Mouse (Mus musculus) 3T3-L1 (cell line): Measurements from ENCODE around the gene Il17rc.

Source experiments
- DNase-seq: peaks from one replicate; pipeline ENCODE4 v3.0.0-alpha.2; 2015; ENCODE audit warnings: low read depth, low spot score

The Il17rc gene

DNA sequence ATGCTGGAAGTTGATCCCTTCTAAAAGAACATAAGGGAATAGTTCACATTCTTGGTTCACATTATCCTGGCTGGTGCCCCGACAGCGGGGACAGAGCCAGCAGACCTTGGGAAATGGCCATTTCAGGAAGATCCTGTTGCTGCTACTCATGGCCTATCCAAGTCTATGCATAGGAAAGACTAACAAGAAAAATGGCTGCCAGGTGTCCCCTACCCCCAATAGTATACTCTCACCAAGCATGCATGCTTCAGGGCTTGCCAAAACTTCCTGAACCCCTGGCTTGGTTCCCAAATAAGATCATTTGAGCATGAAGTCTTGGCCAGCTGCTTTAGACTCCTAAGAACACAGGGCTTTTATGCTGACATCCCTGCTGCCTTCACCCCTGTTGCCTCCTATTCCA lies 19.4 kb upstream of the Il17rc start:
- no peak for DNase-seq

DNA sequence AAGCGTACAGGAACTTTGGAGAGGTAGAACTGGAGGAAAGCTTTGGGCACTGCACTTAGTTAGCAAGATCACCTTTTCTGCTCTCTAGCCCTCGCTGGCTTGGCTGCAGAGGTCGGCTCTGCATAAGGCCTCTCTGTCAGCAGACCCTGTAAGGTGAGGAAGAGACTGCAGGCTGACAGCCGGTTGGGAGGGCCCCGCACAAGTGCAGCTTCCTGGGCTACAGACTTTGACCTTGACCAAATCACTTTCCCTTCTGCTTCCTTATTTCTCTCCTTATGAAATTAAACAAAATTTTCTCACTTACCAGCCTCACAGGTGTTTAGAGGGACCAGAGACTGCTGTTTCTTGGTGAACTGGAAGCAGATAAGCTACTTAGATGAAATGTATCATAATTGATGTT lies 16.2 kb upstream of the Il17rc start:
- DNase-seq: no peak

DNA sequence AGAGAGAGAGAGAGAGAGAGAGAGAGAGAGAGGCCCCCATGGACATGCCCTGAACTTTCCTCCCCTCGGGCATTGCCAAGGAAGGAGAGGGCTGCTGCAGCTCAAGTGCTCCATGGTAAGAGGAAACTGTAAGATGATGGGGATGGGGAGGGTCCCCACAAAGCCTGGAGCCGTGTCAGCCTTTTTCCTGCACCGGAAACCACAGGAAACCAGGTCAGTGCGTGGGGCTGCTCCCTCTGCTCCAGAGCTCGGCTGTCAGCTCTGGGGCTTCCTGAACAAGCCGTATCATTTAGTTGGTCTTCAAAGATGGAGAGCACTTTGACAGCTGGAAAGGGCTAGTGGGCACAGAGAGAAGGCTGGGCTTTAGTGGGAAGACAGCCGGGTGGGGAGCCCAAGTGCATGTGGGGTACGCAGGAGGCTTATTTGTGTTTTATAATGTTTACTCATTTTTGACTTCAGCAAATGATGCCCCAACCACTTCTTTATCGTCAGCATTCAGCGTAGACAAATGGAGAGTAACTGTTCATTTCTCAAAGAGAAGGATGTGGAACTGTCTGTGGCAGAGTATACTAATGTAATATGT lies 13.2 kb upstream of the Il17rc start, which contains the start of gene Il17re:
TSS of gene Il17re (plus strand) at position 533 of the 583 bp plus-strand sequence.
- DNase-seq: no peak

DNA sequence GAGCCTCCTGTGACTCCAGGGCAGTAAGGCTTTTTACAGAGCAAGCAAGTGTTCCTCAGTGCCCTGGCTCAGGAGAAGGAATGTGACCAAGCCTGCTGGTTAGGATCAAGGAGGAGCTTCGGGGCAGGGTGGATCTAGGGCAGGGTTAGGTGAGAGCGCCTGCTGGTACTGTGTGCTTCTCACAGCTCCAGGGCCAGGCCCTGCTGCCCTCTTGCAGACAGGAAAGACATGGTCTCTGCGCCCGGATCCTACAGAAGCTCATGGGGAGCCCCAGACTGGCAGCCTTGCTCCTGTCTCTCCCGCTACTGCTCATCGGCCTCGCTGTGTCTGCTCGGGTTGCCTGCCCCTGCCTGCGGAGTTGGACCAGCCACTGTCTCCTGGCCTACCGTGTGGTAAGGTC lies 12.6 kb upstream of the Il17rc start:
- DNase-seq: no peak

DNA sequence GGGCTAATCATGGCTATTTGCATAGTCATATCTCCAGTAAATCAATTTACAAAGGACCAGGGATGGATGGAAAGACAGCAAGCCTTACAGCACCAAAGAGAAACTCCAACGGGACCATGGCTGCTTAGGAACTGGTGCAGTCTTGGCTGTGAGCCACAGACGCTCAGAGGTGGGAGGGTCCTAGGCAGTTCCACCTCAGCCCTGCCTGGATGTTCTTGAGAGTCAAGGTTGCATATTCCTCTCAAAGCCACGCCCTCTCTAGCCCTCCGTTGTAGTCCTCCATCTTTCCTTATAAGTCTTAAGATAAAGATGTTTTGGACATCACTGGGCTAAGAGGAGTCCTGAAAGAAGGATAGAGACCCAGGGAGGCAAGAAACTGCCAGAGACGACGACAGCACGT lies 7.2 kb upstream of the Il17rc start:
- no peak for DNase-seq

DNA sequence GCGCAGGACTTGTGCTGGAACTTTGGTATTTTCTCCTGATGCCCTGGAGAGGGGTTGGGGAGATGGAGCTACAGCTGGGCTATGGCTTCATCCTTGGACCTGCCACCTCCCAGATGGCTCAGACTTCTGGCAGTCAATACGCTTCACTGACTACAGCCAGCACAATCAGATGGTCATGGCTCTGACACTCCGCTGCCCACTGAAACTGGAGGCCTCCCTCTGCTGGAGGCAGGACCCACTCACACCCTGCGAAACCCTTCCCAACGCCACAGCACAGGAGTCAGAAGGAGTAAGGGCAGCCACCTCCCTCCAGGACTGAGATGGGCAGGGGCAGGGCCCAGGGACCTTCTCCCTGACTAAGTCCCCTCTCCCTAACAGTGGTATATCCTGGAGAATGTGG lies 5.6 kb upstream of the Il17rc start:
- no peak for DNase-seq

DNA sequence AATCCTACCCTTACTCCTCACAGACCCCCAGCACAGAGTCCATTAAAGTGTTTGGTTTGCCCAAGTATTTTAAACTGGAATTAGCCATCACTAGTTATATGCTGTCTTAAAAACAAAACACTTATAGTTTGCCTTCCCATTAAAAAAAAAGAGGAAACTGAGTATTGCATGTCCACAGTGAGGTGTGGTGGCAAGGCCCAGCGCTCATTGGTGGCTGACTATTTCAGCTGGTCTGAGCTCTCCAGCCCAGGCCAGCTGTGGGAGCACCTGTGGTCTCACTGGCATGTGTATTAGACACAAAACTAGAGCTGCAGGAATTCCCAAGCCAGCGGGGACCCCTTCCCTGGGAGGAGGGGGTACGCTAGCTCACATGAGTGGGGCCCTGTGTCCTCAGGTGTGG lies 2.7 kb upstream of the Il17rc start:
- DNase-seq: no peak

DNA sequence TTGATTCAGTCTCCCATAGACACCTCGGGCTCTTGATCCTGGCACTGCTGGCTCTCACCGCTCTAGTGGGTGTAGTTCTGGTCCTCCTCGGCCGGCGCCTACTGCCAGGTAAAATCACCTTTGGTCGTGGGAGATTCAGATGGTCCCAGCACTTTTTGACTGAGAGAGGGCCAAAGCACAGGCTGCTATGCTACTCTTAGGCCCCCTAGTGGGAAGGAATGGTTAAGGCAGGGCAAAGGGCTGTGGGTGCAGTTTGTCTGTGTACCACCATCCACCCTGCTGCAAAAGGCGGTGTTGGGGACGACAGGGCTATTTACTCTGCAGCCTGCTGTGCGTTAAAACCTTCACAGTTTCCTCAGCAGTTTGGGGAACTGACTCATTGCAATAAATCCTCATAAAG lies 2.2 kb upstream of the Il17rc start:
- peak; percentile 88 for DNase-seq

DNA sequence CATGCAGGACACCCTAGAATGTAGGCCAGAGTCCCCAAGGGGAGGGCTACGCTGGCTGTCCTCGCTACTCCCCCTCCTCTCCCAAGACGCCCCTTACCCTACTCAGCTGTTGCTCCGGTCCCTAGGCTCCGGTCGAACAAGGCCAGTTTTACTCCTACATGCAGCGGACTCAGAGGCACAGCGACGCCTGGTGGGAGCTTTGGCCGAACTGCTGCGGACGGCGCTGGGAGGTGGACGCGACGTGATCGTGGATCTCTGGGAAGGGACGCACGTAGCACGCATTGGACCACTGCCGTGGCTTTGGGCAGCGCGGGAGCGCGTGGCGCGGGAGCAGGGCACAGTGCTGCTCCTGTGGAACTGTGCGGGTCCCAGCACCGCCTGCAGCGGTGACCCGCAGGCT lies 1.8 kb upstream of the Il17rc start:
- DNase-seq: peak; percentile 42

DNA sequence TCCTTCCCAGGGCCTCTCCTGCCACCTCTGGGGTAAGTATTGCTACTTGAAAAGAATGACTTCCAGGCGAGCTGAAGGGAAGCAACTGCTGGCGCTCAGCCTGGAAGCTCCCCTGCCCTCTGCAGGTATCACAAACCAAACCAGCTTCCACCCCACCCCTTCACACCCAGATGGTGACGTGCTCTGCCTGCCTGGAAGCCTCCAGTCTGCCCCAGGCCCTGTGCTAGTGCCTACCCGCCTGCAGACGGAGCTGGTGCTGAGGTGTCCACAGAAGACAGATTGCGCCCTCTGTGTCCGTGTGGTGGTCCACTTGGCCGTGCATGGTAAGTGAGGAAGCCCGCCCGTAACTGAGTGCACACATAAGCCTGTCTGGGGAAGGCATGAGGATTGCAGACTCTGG lies 834 bp downstream of the Il17rc start:
- DNase-seq: peak; percentile 43

DNA sequence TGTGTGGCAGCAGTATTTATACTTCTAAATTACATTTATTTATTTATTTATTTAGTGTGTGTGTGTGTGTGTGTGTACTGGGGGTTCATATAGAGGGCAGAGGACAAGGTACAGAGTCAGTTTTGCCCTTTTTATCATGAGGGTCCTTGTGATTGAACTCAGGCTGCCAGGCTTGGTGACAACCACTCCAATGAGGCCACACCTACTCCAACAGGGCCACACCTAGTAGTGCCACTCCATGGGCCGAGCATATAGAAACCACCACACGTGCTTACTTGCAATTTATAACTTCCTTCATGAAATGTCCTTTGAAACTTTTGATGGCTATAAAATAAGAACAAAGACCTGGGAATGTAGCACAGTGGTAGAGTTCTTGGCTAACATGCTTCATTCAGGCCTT lies 2.0 kb downstream of the Il17rc start:
- no peak for DNase-seq

DNA sequence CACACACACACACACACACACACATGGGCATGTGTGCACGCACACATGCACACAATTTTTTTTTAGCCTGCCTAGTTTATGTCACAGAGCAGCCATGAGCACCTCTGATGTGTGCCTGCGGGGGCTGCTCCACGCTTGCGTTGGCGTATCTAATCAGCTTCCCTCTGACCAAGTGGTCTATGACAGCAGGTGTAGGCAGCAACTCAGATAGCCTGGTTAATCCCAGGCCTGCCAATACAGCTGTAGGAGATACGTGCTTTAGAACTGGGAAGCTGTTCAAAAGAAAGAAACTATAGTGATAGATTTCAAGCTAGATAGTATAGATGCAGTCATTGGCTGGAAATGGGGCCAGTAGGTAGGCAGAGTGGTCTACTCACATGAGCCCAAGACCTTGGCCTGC lies 2.5 kb downstream of the Il17rc start:
- DNase-seq: no peak

DNA sequence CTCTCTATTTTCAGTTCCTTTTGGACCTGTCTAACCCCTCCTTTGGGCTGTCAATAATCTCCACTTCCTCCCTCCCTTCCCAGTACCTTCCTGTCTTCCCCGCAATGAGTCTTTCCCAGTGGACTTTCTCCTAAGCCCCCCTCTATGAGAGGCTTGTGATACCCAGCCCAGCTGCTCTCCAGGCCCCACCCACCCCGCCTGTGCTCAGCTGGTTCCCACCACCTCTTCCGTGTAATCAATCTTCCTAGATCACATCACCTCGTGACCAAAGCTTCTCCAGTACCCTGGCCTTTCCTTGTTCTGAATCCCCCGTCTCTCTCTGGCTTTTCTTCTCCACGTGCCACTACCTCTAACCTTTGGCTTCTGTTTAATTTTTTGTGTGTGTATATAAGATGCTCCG lies 6.1 kb downstream of the Il17rc start:
- DNase-seq: no peak

DNA sequence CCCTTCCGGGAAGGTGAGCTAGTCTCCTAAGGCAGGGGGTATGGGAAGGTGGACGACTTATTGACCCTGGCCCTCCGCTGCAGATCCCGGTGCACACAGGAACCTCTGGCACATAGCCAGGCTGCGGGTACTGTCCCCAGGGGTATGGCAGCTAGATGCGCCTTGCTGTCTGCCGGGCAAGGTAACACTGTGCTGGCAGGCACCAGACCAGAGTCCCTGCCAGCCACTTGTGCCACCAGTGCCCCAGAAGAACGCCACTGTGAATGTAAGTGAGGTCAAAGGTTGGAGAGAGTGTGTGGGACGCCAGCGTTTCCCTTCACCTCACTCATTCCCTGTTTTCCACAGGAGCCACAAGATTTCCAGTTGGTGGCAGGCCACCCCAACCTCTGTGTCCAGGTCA lies 7.7 kb downstream of the Il17rc start:
- DNase-seq: no peak

DNA sequence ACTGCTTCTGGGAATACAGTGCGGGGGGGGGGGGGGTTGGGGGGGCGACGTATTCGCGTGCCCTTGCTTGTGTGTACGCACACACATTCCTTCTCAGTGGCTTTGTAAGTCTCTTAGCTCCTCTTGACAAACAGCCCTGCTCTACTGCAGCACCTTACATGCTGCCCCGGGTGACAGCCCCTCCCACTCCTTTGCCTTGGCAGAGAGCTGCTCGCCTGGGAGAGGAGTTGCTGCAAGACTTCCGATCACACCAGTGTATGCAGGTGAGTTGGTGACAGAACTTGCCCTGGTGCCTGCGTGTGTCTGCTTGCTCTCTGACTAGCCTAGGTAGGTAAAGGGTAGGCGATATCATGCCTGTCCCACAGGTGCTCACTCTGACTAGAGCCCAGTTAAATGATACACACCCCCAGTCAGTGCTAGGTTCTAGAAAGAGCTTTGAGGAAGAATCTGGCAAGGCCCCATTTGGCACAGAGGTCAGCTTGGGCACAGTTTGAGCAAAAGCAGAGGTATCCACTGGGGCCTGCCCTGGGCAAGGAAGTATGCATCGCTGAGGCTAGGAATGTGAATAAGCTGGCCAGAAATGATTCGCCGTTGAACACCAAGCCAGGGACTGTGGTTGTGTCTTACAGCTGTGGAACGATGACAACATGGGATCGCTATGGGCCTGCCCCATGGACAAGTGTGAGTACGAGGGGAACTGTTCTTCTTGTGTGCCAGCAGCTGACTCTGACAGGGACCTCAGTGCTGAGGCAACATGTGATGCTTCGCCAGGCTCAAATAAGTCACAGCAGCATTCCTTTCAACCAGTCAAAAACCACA lies 9.5 kb downstream of the Il17rc start:
- peak; percentile 98 for DNase-seq

DNA sequence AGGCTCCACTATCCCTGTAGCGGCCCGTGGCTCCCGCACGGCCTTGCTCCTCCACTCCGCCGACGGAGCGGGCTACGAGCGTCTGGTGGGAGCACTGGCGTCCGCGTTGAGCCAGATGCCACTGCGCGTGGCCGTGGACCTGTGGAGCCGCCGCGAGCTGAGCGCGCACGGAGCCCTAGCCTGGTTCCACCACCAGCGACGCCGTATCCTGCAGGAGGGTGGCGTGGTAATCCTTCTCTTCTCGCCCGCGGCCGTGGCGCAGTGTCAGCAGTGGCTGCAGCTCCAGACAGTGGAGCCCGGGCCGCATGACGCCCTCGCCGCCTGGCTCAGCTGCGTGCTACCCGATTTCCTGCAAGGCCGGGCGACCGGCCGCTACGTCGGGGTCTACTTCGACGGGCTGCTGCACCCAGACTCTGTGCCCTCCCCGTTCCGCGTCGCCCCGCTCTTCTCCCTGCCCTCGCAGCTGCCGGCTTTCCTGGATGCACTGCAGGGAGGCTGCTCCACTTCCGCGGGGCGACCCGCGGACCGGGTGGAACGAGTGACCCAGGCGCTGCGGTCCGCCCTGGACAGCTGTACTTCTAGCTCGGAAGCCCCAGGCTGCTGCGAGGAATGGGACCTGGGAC lies 11.4 kb downstream of the Il17rc start:
- no peak for DNase-seq

DNA sequence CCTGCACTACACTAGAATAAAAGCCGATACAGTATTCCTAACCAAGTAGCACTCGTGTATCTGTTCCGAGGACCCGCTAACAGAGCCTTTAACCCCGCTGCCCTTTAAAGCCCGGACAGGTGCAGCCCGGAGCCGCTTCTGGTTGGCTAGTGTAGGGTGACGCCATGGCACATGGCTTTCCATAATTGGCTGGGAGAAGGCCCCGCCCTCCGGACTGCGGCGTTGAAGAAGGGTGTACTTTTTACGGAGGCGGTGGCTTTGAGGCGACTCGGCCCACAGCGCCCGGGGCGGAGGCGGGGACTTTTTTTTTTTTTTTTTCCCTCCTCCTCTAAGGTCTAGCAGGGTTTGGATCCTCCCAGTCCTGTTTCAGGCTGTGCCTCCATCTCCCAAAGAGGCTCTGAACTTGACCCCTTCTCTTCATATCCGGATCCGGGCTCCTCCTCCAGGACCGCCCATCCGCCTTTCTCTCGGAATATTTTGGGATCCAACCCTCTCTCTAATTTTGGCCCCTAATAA lies 11.9 kb downstream of the Il17rc start, which contains the start of gene Creld1:
TSS of gene Creld1 (plus strand) at position 198 of the 516 bp plus-strand sequence.
- no peak for DNase-seq

DNA sequence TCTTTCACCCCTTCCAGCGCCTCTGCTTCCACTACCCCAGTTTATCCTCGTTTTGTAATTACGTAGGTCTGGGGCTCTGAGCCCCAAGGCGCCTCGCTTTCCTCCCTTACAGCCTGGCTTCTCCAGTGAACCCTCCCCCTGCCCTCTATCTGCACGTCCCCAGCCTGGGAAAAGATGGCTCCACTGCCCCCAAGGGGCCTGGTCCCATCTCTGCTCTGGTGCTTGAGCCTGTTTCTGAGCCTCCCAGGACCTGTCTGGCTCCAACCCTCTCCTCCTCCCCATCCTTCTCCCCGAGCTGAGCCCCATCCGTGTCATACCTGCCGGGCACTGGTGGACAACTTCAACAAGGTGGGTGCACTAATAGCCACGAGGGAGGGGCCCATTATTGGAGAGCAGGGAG lies 12.5 kb downstream of the Il17rc start:
- DNase-seq: no peak

DNA sequence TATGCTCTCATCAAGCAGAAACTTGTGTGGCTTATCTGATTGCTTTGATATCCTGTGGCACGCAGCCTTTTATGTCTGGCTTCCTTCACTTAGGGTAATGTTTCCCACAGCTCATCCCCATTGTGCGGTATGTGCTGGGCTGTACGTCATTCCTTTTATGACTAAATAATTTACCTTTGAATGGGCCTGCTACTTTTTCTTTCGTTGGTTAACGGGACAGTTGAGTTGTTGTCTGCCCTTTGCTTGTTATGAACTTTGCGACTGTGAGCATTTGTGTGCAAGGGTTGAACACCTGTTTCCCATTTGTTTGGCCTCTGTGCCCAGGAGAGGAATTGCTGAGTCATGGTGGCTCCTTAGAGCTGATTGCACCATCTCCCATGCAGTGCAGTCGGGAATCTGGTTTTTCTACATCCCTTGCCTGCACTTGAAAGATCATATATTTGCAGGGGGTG lies 15.9 kb downstream of the Il17rc start:
- DNase-seq: peak; percentile 95

DNA sequence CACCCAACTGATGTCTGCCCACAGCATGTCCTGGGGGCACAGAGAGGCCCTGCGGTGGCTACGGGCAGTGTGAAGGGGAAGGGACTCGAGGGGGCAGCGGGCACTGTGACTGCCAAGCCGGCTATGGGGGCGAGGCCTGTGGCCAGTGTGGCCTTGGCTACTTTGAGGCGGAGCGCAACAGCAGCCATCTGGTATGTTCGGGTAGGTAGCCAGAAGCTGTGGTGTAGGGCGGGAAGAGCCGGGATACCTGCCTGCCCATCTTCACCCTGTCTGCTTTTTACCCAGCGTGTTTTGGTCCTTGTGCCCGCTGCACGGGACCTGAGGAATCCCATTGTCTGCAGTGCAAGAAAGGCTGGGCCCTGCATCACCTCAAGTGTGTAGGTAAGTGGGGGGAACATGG lies 18.2 kb downstream of the Il17rc start:
- no peak for DNase-seq

DNA sequence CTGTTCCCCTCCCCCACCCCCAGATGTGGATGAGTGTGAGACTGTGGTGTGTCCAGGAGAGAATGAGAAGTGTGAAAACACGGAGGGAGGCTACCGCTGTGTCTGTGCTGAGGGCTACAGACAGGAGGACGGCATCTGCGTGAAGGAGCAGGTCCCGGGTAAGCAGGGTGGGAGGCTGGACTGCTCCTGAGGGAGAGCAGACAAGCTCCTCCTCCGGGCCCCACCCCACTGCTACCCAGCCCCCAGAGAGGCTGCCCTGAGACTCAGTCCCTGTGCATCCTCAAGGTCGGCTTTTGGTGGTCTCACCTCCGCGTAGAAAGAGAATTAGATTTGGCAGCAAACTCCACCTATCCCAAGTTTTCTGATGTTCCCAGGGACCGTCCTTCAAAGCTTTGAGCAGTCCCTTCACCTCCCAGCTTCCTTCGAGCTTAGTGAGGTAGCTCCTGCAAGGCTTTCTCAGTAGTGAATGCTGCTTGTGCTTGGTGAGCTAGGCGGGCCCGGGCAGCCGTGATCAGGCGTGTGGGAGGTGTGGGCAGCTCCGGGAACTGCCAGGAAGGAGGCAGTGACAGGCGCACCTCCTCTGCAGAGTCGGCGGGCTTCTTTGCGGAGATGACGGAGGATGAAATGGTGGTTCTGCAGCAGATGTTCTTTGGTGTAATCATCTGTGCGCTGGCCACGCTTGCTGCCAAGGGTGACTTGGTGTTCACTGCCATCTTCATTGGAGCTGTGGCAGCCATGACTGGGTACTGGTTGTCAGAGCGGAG lies 21.1 kb downstream of the Il17rc start:
- DNase-seq: no peak

DNA sequence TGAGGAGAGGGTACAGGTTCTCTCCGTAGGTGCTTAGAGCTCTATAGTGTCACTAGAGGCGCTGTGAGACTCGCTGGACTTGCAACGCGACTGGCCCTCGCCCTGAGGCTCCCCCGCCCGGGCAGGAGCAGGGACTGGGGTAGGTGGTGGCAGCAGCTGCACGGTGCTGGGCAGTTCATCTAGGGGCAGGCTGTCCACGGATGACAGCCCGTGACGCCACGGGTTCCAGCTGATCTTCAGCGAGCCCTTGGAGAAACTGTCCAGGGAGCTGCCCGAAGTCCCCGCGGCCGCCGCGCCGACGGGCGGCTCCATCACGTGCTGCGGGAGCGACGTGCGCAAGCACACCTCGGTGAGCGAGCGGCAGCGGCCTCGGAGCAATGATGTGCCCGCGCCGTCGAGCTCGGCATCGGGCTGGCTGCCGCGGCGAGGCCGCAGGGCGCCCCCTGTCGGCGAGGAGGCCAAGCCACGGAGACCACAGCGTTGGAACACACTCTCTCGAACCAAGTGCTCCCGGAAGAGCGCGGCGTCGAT lies 23.1 kb downstream of the Il17rc start:
- no peak for DNase-seq
